Mouse (Mus musculus) hindbrain, embryonic 16.5 days (tissue): ENCODE results near the gene Smarcd3. TPM values are rescaled to one million over a fixed set of nuclear protein-coding genes. Genes with fewer than 3 reads are reported as not detected.

Experiments used
- ATAC-seq: fragments of 200-750 bp; cut with Nextera tagmentation; 2 replicates; pipeline ENCODE4 v1.8.0; 2017; ENCODE audit warnings: moderate TSS enrichment, moderate library complexity
- H3K27ac ChIP-seq: fragments of 300-500 bp; sonication (generic); 2 replicates; pipeline ENCODE4 v1.5.1; 2014; ENCODE audit warnings: low read depth, mild to moderate bottlenecking, control low read depth, low read length, moderate library complexity
- H3K27me3 ChIP-seq: fragments of 300-500 bp; sonication (generic); replicated peaks from 2 replicates; pipeline ENCODE4 v1.6.1; 2014; ENCODE audit warnings: low read length; ENCODE audit not compliant: control insufficient read depth, insufficient read depth
- H3K36me3 ChIP-seq: fragments of 300-500 bp; sonication (generic); 2 replicates; pipeline ENCODE4 v1.6.1; 2014; ENCODE audit warnings: mild to moderate bottlenecking, low read length, moderate library complexity, mixed read lengths; ENCODE audit not compliant: control insufficient read depth, insufficient read depth
- H3K4me1 ChIP-seq: fragments of 300-500 bp; sonication (generic); 2 replicates; pipeline ENCODE4 v1.6.1; 2014; ENCODE audit warnings: low read depth, low read length; ENCODE audit not compliant: control insufficient read depth, insufficient read depth
- H3K4me2 ChIP-seq: fragments of 300-500 bp; sonication (generic); 2 replicates; pipeline ENCODE4 v1.6.1; 2014; ENCODE audit warnings: mild to moderate bottlenecking, low read length, control low read depth, moderate library complexity
- H3K4me3 ChIP-seq: fragments of 300-500 bp; sonication (generic); 2 replicates; pipeline ENCODE4 v1.5.1; 2014; ENCODE audit warnings: mild to moderate bottlenecking, low read length, control low read depth, moderate library complexity
- H3K9ac ChIP-seq: fragments of 300-500 bp; sonication (generic); 2 replicates; pipeline ENCODE4 v1.6.1; 2014; ENCODE audit warnings: low read depth, mild to moderate bottlenecking, control low read depth, low read length, moderate library complexity
- H3K9me3 ChIP-seq: fragments of 300-500 bp; sonication (generic); 2 replicates; pipeline ENCODE4 v1.6.1; 2014; ENCODE audit warnings: mild to moderate bottlenecking, low read length, moderate library complexity; ENCODE audit not compliant: control insufficient read depth
- WGBS: fragments of 180-500 bp; shearing (Covaris S2); extraction: QIAGEN DNeasy Blood & Tissue Kit; methylation state at CpG from one replicate; pipeline ENCODE4 v1.1.7; 2014; 5-methylcytosine and 5-hydroxymethylcytosine counted together
- polyA plus RNA-seq: library from polyadenylated mRNA; unstranded; fragments of >200 nt; fragmentation: Nextera tagmentation; extraction: Ambion mirVana; gene quantifications from 2 replicates; pipeline ENCODE4 v1.2.1, GENCODE M21; 2015

Gene Smarcd3
- polyA plus RNA-seq, 1 experiment from 2014 or later: 133 TPM

DNA sequence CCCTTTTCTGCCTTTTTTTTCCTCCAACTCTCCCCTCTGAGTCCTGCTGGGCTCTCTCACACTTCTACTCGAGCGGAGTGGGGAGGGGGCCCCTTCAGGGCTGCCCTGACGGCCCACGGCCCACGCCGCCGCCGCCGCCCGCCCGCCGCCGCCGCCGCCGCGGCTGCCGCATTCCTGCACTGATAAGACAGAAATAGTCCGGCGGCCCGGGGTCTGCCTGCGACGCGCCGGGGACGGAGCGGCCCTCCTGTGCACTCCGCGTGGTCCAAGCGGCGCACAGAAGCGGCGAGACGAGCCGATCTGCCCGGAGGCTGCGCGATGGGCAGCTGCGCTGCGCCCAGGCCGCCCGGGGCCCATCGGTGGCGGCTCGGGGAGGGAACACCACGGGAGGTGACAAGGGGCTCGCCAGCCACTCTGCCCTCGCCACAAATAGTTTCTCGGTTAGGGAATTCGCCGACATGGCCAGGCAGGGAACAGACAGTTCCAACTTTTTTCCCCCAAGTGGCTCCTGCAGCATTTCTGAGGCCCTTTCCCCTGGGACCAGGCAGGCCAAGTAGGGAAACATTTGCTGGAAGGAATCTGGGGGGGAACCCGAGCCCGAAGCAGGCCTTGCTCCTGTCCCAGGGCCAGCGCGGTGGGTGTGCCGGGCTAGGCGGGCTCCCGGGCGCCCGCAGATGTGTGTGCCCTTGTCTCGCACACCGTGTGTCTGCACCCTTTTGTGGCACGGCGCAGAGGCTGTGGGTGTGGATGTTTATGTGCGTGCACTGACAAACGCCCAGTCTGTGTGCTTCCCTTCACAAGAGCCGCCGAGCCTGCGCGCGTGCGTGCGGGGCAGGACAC lies 22.1 kb downstream of the Smarcd3 start:
- no peaks in the 10 kb centered on the region for H3K27me3 ChIP-seq
- no peaks in the 10 kb centered on the region for H3K9me3 ChIP-seq
- H3K4me3 ChIP-seq: peak overlapping the region; percentile 47
- H3K36me3 ChIP-seq: no peaks in the 10 kb centered on the region
- WGBS: 1% methylated on average over 67 of the region's 73 CpGs
- H3K27ac ChIP-seq: peak overlapping the region; percentile 98
- H3K4me1 ChIP-seq: peaks cover 77% of the 10 kb centered on the region
- peak overlapping the region; percentile 98 for H3K4me2 ChIP-seq
- peak overlapping the region; percentile 85 for H3K9ac ChIP-seq
- peak; percentile 9 for ATAC-seq

DNA sequence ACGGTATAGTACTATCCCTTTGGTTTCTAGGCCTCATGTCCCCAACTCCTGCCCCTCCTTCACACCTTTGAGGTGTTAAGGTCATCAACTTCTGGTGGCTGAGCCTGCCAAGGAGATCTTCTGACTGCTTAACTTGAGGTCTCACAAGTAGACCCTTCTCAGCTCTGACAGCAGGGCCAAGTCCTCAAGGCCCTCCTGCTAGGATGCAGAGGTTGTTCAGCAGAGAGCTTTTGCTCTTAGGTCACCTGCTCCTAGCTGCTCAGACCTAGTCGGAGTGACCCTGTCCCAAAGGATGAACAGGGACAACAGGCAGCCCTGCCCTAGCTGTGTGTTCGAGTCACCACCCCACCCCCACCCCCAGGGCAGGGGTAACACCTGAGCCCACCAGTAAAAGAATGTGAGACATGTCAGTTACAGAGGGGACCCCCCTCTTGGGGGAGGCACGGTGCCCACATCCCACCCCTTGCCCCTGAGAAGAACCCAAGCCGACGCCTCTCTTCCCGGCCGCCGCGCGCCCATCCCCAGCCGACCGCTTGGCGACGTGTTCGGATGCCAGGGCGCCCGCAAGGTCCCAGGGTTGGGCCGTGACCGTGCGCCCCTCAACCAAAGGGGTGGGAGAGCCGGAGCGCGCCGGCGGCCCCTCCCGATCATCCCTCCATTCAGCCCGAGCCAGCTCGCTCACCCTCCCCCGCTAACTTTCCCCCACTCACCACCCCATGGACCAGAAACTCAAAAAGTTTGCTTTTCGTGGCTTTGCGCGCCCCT lies 23.0 kb downstream of the Smarcd3 start:
- Histone ChIP-seq H3K4me1 (peaks cover 78% of the 10 kb centered on the region), H3K9ac (peak overlapping the region; percentile 85), H3K36me3 (no peaks in the 10 kb centered on the region), H3K27ac (peak overlapping the region; percentile 98), H3K9me3 (no peaks in the 10 kb centered on the region), H3K4me3 (peak overlapping the region; percentile 47), H3K4me2 (peak overlapping the region; percentile 98), H3K27me3 (no peaks in the 10 kb centered on the region)
- under 1% methylated on average over 15 of the region's 33 CpGs for WGBS
- ATAC-seq: no peak

DNA sequence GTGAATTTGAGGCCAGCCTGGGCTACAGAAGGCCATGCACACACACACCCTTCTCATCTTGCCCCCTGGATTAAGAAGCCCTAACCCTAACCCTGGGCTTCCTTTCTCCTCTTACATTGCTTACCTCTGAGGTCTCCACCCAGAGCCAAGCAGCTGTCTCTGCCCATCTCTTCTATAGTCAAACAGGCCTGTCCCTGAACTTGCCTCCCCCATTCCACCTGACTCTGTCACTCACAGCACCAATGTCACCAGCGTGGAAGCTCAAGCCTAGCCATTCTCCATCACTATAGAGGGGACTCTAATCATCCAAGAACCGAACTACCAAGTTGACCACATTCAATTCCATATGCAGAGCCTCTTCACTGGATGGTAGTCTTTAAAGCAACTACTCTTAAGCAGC lies 24.0 kb downstream of the Smarcd3 start:
- no peak overlapping the region for H3K9ac ChIP-seq
- H3K27ac ChIP-seq: no peak overlapping the region
- no peaks in the 10 kb centered on the region for H3K36me3 ChIP-seq
- ATAC-seq: no peak
- H3K4me3 ChIP-seq: peak overlapping the region; percentile 47; the same call in 1 of the 2 replicates
- no peaks in the 10 kb centered on the region for H3K27me3 ChIP-seq
- H3K4me1 ChIP-seq: peaks cover 76% of the 10 kb centered on the region
- H3K4me2 ChIP-seq: peak overlapping the region; percentile 98
- WGBS: 67% methylated on average over 2 of the region's 2 CpGs
- H3K9me3 ChIP-seq: no peaks in the 10 kb centered on the region

DNA sequence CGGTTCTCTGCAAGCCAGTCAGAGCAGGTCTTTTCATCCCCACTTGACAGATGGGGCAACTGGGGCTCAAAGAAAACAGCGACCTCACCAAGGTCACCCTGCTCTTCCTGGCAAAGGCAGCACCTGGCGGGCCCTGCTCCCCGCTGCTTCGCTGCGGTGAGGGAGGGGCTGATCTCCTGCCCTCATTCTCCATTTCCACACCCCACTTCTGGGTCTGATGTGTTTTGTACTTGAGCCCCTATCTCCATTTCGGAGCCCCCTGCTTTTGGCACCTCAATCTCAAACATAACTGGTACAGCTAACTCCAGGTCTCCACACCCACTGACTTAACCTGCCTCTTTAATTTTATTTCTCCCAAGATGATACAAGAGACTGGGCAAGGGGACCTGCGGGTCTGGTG lies 25.1 kb downstream of the Smarcd3 start:
- no peak for ATAC-seq
- Histone ChIP-seq H3K27ac (peak overlapping the region; percentile 77), H3K36me3 (peaks cover 7% of the 10 kb centered on the region), H3K9ac (peak overlapping the region; percentile 86), H3K27me3 (no peaks in the 10 kb centered on the region), H3K4me3 (peak overlapping the region; percentile 64), H3K9me3 (no peaks in the 10 kb centered on the region), H3K4me2 (peak overlapping the region; percentile 96), H3K4me1 (peaks cover 72% of the 10 kb centered on the region)
- 9% methylated on average over 8 of the region's 8 CpGs for WGBS

DNA sequence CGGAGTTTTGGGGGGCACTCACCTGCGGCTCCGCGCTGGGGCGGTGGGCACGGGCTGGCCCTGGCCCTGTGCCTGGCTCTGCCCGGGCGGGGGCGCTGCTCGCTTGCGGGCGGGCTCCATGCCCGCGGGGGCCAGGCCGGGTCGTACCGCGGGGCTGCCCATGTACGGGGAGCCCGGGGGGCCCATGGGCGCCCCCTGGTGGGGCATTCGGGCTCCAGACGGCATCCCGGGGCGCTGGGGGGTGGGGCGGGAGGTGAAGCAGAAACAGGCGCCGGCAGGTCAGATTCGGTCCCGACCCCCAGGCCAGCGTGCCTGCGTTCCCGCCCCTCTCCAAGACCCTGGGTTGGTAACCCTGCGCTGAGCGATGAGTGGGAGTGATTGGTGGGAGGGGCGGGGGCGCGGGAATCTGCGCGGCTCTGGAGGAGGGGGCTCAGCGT lies 25.6 kb downstream of the Smarcd3 start:
- peaks cover 66% of the 10 kb centered on the region for H3K4me1 ChIP-seq
- no peaks in the 10 kb centered on the region for H3K9me3 ChIP-seq
- H3K4me2 ChIP-seq: peak overlapping the region; percentile 96
- H3K27me3 ChIP-seq: no peaks in the 10 kb centered on the region
- peaks cover 11% of the 10 kb centered on the region for H3K36me3 ChIP-seq
- peak overlapping the region; percentile 86 for H3K9ac ChIP-seq
- ATAC-seq: peak; percentile 29
- H3K27ac ChIP-seq: peak overlapping the region; percentile 77
- WGBS: 1% methylated on average over 41 of the region's 41 CpGs
- peak overlapping the region; percentile 64 for H3K4me3 ChIP-seq

DNA sequence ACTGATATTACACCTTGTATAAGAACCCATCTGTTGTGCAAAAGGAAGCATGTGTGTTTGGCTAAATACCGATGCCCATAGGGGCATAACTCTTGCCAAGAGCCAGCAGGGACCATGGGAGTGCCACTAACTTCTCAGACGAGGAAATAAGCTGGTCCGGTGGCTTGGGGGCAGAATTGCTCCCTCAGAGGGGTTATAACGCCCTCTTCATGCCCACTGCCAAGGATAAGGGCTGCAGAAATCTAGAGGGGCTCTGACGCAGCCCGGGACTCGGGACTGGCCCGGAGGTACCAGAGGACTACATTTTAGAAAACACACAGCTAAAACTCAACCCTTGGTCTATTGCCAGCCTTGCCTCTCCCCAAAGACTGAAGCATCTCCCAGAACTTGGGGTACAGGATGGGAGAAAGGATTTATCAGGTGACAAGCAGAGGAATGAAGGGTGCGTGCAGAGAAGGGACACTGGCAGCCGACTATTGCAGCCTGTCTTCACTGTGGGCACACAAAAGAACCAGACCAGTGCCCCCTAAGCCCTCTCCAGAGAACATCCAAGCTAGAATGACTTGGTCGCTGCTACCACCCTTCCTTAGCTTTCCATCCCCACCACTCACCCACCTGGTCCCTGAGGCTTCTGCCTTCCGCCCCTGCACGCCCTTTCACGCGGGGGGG lies 26.2 kb downstream of the Smarcd3 start:
- peak; percentile 1; the same call in 1 of the 2 replicates for ATAC-seq
- Histone ChIP-seq H3K27me3 (no peaks in the 10 kb centered on the region), H3K9me3 (no peaks in the 10 kb centered on the region), H3K27ac (peak overlapping the region; percentile 77), H3K4me2 (peak overlapping the region; percentile 96), H3K9ac (peak overlapping the region; percentile 86), H3K36me3 (peaks cover 16% of the 10 kb centered on the region), H3K4me3 (peak overlapping the region; percentile 64), H3K4me1 (peaks cover 61% of the 10 kb centered on the region)
- WGBS: 20% methylated on average over 15 of the region's 15 CpGs

DNA sequence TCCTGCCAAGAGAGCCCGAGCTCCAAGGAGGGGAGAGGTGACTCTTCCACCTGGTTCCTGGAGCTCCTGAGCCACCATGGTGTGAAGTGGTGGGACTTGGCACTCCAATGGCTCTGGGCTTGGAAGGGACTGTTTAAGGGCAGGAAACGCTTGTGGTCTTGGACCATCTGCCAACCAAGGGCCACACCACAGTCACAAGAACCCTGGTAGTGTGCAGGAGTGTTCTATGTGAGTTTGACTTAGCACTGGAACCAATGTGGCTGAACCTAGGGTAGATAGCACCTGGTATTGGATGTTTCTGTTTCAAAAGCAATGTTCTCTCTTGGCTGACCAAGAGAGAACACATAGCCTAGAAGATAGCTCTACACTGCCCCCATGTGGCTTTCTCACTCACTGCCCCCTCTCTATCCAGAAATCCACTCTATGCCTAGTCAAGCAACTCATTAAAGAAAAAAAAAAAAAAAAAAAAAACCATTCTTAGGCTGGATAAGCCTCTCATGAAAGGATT lies 26.9 kb downstream of the Smarcd3 start:
- Histone ChIP-seq H3K27ac (peak overlapping the region; percentile 88), H3K4me2 (peak overlapping the region; percentile 50), H3K36me3 (peaks cover 23% of the 10 kb centered on the region), H3K27me3 (no peaks in the 10 kb centered on the region), H3K9me3 (no peaks in the 10 kb centered on the region), H3K4me1 (peaks cover 53% of the 10 kb centered on the region), H3K4me3 (peak overlapping the region; percentile 13; the same call in 1 of the 2 replicates), H3K9ac (peak overlapping the region; percentile 55; the same call in 1 of the 2 replicates)
- peak; percentile 19 for ATAC-seq
- 35% methylated on average over 2 of the region's 2 CpGs for WGBS

DNA sequence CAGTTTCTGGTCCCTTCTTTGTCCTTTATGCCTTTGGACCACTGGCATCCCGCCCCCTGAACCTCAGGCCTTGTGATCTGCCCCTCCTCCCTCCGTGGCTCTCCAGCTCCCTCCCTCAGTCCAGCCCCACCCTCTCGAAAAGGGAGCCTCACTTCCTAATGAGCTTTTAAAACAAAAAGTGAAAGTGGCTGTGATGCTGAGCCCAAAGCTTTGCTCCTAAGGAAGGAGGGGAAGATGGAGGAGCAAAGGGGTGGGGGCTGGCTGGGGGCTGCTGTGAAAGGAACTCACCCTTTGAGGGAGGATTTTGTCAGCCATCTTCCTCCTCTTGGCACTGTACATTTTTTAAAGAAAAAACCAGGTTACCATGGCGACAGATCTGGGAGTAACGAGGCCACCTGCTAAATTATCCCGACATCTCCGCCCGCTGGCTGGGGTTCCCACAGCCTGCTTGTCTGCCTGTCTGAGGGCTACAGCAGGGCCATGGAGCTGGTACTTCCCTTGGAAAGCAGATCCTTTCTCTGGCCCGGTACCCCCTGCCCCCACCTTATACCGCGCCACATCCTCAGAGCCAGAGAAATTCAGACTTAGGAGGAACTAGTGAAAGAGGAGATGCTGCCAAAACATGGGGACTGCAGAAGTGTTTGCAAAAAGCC lies 27.6 kb downstream of the Smarcd3 start:
- peak overlapping the region; percentile 50 for H3K4me2 ChIP-seq
- peaks cover 55% of the 10 kb centered on the region for H3K4me1 ChIP-seq
- H3K27me3 ChIP-seq: no peaks in the 10 kb centered on the region
- peak; percentile 54 for ATAC-seq
- peak overlapping the region; percentile 88 for H3K27ac ChIP-seq
- no peaks in the 10 kb centered on the region for H3K9me3 ChIP-seq
- WGBS: 11% methylated on average over 11 of the region's 11 CpGs
- peaks cover 29% of the 10 kb centered on the region for H3K36me3 ChIP-seq
- peak overlapping the region; percentile 13; the same call in 1 of the 2 replicates for H3K4me3 ChIP-seq
- H3K9ac ChIP-seq: peak overlapping the region; percentile 55
